ENCODE assay signal across 12 mouse cellular contexts in genomic region chr15:82901306-82901705, GRCm38 (mm10).
A peak's percentile ranks its signal among the peaks of the same experiment; 100 is the strongest.
DNase-seq lines count a peak whose midpoint lies in the region; ATAC-seq and TF ChIP-seq lines count a peak whose summit lies in the region.
"Had no signal": no experiment of that assay in that cellular context is flagged by ENCODE, and none has a peak within 500 bp of the region (broad histone marks: within the 10 kb centered on the region; RNA-seq: fewer than 3 reads in every experiment).

No protein-coding gene starts in this region.

- peaks cover 89% of the 10 kb centered on the region for H3K4me1 ChIP-seq in forebrain, embryonic 10.5 days
- peaks cover 40% of the 10 kb centered on the region for H3K4me1 ChIP-seq in forebrain, embryonic 11.5 days (replicated peaks; ENCODE audit: control insufficient read depth, insufficient read depth, low read length)
- H3K4me1 ChIP-seq in liver, postnatal 0 days (ENCODE audit: insufficient read depth) = peaks cover 16% of the 10 kb centered on the region
- H3K4me1 ChIP-seq in embryonic facial prominence, embryonic 14.5 days (ENCODE audit: control insufficient read depth, insufficient read depth, low read length) = peaks cover 30% of the 10 kb centered on the region
- peaks cover 83% of the 10 kb centered on the region for H3K4me1 ChIP-seq in neural tube, embryonic 13.5 days (replicated peaks)

- peak; percentile 52 for DNase-seq in forebrain, embryonic 10.5 days (ENCODE audit: extremely low spot score, low spot score)
- DNase-seq in forebrain, embryonic 11.5 days (ENCODE audit: low spot score) = no peak
- peak; percentile 11 for DNase-seq in liver, postnatal 0 days
- no peak for DNase-seq in liver
- peak; percentile 55 for DNase-seq in embryonic facial prominence, embryonic 14.5 days (ENCODE audit: low spot score)
- no peak for DNase-seq in adrenal gland, postnatal 25 days
- DNase-seq in right cerebral cortex, postnatal 25 days = no peak
- DNase-seq: adrenal gland, adult 2 months; cerebellum, postnatal 36 days; thymus, adult 2 months had no signal

- H3K27ac ChIP-seq in forebrain, embryonic 10.5 days = peak overlapping the region; percentile 71
- no peak overlapping the region for H3K27ac ChIP-seq in forebrain, embryonic 11.5 days (ENCODE audit: low read depth, low read length)
- H3K27ac ChIP-seq in liver, postnatal 0 days (ENCODE audit: low read depth) = no peak overlapping the region
- H3K27ac ChIP-seq in embryonic facial prominence, embryonic 14.5 days (replicated peaks; ENCODE audit: low read depth, low read length) = no peak overlapping the region
- 0 out of 2 replicates have a peak overlapping the region, but pooled peaks have one; percentile 3 for H3K27ac ChIP-seq in neural tube, embryonic 13.5 days (replicated peaks)
- H3K27ac ChIP-seq: layer of hippocampus, adult 2 months had no signal

- peaks cover 63% of the 10 kb centered on the region for H3K27me3 ChIP-seq in forebrain, embryonic 10.5 days (ENCODE audit: poor library complexity, severe bottlenecking)
- peaks cover 16% of the 10 kb centered on the region for H3K27me3 ChIP-seq in forebrain, embryonic 11.5 days (ENCODE audit: control insufficient read depth, insufficient read depth, low read length)
- no peaks in the 10 kb centered on the region for H3K27me3 ChIP-seq in liver, postnatal 0 days (ENCODE audit: insufficient read depth, low read length)
- H3K27me3 ChIP-seq in embryonic facial prominence, embryonic 14.5 days (replicated peaks; ENCODE audit: control insufficient read depth, insufficient read depth, low read length) = no peaks in the 10 kb centered on the region
- peaks cover 33% of the 10 kb centered on the region for H3K27me3 ChIP-seq in neural tube, embryonic 13.5 days

- ATAC-seq in forebrain, embryonic 11.5 days (replicated peaks; ENCODE audit: low FRiP score) = no peak
- ATAC-seq in liver, postnatal 0 days = no peak
- ATAC-seq in embryonic facial prominence, embryonic 14.5 days (ENCODE audit: low read depth) = 0 out of 2 replicates have a peak, but pooled peaks have one; percentile 10
- ATAC-seq in neural tube, embryonic 13.5 days (ENCODE audit: low read depth) = no peak

- H3K4me3 ChIP-seq in forebrain, embryonic 10.5 days = peak overlapping the region; percentile 18
- H3K4me3 ChIP-seq in forebrain, embryonic 11.5 days (ENCODE audit: low read depth, low read length) = no peak overlapping the region
- no peak overlapping the region for H3K4me3 ChIP-seq in liver, postnatal 0 days (ENCODE audit: low read depth, low read length)
- H3K4me3 ChIP-seq in embryonic facial prominence, embryonic 14.5 days (ENCODE audit: low read depth, low read length) = no peak overlapping the region
- no peak overlapping the region for H3K4me3 ChIP-seq in neural tube, embryonic 13.5 days
- H3K4me3 ChIP-seq: layer of hippocampus, adult 2 months had no signal

- WGBS in forebrain, embryonic 10.5 days = 8% methylated on average over 6 of the region's 6 CpGs
- WGBS in forebrain, embryonic 11.5 days = 5% methylated on average over 6 of the region's 6 CpGs
- 52% methylated on average over 6 of the region's 6 CpGs for WGBS in liver, postnatal 0 days (ENCODE audit: insufficient replicate concordance)
- 17% methylated on average over 6 of the region's 6 CpGs for WGBS in embryonic facial prominence, embryonic 14.5 days
- WGBS in neural tube, embryonic 13.5 days = 8% methylated on average over 6 of the region's 6 CpGs

- H3K4me2 ChIP-seq in forebrain, embryonic 11.5 days (ENCODE audit: low read depth, low read length, severe bottlenecking) = no peak overlapping the region
- H3K4me2 ChIP-seq in liver, postnatal 0 days (ENCODE audit: low read depth, low read length) = no peak overlapping the region
- no peak overlapping the region for H3K4me2 ChIP-seq in embryonic facial prominence, embryonic 14.5 days (ENCODE audit: low read depth, low read length)
- no peak overlapping the region for H3K4me2 ChIP-seq in neural tube, embryonic 13.5 days

- H3K9ac ChIP-seq in forebrain, embryonic 11.5 days (ENCODE audit: low read length) = no peak overlapping the region
- no peak overlapping the region for H3K9ac ChIP-seq in liver, postnatal 0 days (replicated peaks)
- no peak overlapping the region for H3K9ac ChIP-seq in embryonic facial prominence, embryonic 14.5 days (ENCODE audit: low read depth, low read length)
- no peak overlapping the region for H3K9ac ChIP-seq in neural tube, embryonic 13.5 days

- no peak for TF ChIP-seq EP300 in liver, postnatal 0 days (IDR thresholded peaks at IDR 0.05; ENCODE audit: low read depth)

- no peaks in the 10 kb centered on the region for H3K9me3 ChIP-seq in forebrain, embryonic 10.5 days
- no peaks in the 10 kb centered on the region for H3K9me3 ChIP-seq in forebrain, embryonic 11.5 days (ENCODE audit: control insufficient read depth, low read length)
- H3K9me3 ChIP-seq in liver, postnatal 0 days (ENCODE audit: low read length) = no peaks in the 10 kb centered on the region
- no peaks in the 10 kb centered on the region for H3K9me3 ChIP-seq in embryonic facial prominence, embryonic 14.5 days (ENCODE audit: control insufficient read depth, low read length)
- no peaks in the 10 kb centered on the region for H3K9me3 ChIP-seq in neural tube, embryonic 13.5 days

- H3K36me3 ChIP-seq in forebrain, embryonic 10.5 days (replicated peaks) = no peaks in the 10 kb centered on the region
- no peaks in the 10 kb centered on the region for H3K36me3 ChIP-seq in forebrain, embryonic 11.5 days (ENCODE audit: control insufficient read depth, insufficient read depth, low read length)
- H3K36me3 ChIP-seq in liver, postnatal 0 days (replicated peaks; ENCODE audit: insufficient read depth, low read length) = no peaks in the 10 kb centered on the region
- no peaks in the 10 kb centered on the region for H3K36me3 ChIP-seq in embryonic facial prominence, embryonic 14.5 days (ENCODE audit: control insufficient read depth, insufficient read depth, low read length)
- H3K36me3 ChIP-seq in neural tube, embryonic 13.5 days = no peaks in the 10 kb centered on the region

- TF ChIP-seq CTCF in liver, postnatal 0 days (IDR thresholded peaks at IDR 0.05; ENCODE audit: low read depth) = no peak

Comparison
In these comparisons a context has a peak if more than half of its experiments do, and no peak if none do; other contexts are left out.
1. DNase-seq: peak in forebrain, embryonic 10.5 days (single experiment), liver, postnatal 0 days (single experiment) and embryonic facial prominence, embryonic 14.5 days (single experiment); none in forebrain, embryonic 11.5 days (single experiment), liver (single experiment), adrenal gland, postnatal 25 days (single experiment) and right cerebral cortex, postnatal 25 days (single experiment).
2. H3K27ac ChIP-seq: peak in forebrain, embryonic 10.5 days (single experiment) and neural tube, embryonic 13.5 days (single experiment); none in forebrain, embryonic 11.5 days (single experiment), liver, postnatal 0 days (single experiment) and embryonic facial prominence, embryonic 14.5 days (single experiment).